Mouse (Mus musculus): Measurements from ENCODE around the gene P4ha1.
"Not testable (repeated sequence)": the region's sequence is repeated elsewhere in the genome, so short reads cannot be mapped to it uniquely, and the experiment has no call there.

P4ha1 gene

DNA sequence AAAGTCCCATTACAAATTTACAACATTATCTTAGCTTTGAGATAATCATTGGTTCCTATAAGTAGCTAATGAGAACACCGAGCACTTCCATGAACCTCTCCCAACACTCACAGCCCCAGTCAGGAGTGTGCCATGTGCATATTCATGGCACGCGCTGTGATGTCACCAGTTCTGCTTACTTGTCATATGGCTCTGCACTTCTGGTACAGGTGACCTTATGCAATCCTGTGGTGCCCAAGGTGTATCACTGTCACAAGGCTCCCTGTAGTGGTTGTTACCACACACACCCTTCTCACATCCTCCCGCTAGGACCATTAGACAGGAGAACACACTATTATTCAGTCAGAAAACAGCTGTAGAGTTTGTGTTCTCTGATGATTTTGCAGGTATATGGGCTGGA lies 43.6 kb downstream of the P4ha1 start:
- DNase-seq (ENCODE audit: inconsistent age in 2 of 2, low spot score in 1 of 2), result no peak

DNA sequence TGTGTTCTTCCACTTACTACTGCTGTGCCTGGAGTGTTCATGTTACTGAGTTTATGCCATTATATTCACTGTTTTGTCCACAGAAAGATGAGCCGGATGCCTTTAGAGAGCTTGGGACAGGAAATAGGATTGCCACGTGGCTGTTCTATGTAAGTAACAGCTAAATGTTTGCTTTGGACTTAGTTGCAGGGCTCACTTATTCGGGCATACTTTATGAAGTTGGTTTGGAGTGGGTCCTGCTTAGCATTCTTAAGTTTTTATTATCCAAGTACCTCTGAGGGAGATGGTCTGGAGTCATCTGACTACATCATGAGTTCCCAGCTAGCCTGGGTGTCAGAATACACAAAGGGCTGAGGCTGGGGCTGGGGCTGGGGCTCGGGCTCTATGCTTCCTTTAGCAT lies 44.1 kb downstream of the P4ha1 start:
- DNase-seq (ENCODE audit: inconsistent age in 2 of 2, low spot score in 1 of 2), result no peak

DNA sequence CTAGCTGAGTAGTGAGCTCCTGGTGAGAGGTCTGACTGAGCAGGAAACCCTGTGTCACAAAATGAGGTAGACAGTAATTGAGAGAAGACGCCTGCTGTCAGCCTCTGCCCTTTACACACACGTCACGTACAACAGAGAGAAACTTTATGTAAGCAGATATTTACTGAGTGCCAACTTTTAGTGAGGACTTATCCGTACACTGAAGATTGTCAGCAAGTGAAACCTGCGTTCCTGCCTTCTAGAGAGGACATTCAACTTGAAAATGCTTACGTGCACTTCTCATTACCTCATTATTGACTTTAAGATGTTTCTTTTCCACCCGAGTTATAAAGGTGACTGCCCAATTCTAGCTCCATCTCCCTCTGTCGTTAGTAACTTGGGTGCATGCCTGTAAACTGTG lies 45.6 kb downstream of the P4ha1 start:
- no peak for DNase-seq (ENCODE audit: inconsistent age in 2 of 2, low spot score in 1 of 2)

DNA sequence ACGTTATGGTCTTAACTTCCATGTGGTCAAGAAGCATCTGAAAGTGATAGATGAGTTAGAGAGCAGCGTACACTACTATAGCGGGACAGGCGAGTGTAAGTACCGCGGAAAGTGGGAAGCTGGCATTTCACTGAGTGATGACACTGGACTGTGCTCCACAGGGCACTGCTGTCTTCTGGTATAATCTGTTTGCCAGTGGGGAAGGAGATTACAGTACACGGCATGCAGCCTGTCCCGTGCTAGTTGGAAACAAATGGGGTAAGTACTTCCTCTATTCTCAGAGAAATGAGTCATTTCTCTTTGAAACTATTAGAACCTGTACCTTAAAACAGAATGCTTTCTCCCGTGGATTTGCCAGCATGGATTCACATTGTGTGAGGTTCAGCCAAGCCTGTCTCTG lies 46.3 kb downstream of the P4ha1 start:
- no peak for DNase-seq (ENCODE audit: inconsistent age in 2 of 2, low spot score in 1 of 2)

DNA sequence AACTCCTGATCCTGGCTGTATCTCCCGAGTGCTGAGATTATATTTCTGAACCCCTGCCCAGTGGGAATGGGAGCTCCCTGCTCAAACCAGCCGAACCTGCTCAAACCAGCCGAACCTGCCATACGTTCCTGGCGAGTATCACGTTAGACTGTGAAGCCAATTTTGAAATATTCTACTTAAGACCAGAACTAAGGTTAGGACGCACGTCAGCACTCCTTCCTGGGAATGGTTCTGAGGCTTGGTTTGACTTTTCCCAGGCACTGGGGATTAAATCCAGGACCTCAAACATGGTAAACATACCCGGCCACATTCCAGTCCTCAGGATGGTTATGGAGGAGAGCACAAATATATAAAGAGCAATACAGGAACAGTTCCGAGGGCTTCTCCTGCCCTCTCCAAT lies 54.8 kb downstream of the P4ha1 start:
- DNase-seq (ENCODE audit: inconsistent age in 2 of 2, low spot score in 1 of 2), result no peak

DNA sequence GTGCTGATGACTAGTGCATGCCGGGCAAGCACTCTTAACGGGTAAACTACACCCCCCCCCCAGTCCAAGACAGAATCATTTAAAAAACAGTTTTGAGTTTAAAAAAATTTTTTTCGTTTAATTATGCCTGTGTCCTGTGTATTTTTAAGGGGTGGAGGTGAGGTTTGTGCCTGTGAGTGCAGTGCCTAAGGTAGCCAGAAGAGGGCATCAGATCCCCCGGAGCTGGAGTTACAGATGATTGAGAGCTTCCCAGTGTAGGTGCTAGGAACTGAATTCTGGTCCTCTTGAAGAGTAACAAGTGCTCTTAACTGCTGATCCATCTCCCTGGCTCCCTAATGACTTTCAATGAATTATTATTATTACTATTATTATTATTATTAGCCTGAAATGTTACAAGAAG lies 55.6 kb downstream of the P4ha1 start:
- no peak for DNase-seq (ENCODE audit: inconsistent age in 2 of 2, low spot score in 1 of 2)

DNA sequence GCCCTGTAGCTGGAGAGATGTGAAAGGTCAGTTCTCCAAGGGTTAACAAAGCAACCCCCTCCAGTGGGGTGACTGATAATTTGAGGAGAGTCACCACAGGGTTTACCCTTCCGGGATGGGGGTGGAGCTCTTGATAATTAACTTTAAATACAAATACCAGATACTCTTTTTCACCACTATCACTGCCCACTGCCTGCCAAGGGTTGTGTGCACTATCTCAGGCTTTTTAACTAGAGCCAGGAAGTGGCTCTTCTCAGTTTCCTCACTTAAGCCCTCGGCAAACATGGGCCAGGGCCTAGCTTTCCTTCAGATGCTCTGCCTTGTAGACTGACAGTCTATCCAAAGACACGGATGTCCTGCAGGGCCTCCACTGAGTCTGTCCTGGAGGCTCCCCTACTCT lies 56.8 kb downstream of the P4ha1 start:
- no peak for DNase-seq (ENCODE audit: inconsistent age in 2 of 2, low spot score in 1 of 2)

DNA sequence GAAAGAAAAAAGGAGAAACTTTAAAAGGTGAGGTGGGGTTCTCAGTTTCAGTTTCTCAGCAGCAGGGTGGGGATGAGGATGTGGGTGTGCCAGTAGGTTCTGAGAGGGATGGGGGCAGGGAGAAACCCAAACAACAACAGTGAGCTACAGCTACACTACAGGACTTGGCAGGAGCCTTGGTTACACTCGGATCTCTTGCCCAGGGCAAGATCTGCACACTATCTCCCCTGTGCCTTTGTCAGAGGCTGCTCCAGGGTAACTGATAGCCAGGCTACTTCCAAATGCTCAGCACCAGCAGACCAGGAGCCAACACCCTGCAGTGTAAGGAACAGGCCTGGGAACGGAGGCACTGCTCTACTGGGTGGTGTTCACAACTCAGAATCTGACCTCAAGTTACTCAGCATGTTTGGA lies 57.3 kb downstream of the P4ha1 start:
- no peak for DNase-seq (ENCODE audit: inconsistent age in 2 of 2, low spot score in 1 of 2)

DNA sequence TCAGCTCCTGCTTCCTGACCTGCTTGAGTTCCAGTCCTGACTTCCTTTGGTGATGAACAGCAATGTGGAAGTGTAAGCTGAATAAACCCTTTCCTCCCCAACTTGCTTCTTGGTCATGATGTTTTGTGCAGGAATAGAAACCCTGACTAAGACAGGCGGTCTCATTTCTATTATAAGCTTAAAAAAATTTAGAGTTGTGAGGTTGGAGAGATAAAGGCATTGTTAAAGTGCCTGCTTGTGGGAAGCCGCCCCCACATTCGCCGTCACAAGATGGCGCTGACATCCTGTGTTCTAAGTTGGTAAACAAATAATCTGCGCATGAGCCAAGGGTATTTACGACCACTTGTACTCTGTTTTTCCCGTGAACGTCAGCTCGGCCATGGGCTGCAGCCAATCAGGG lies 58.5 kb downstream of the P4ha1 start:
- not testable (repeated sequence) for DNase-seq (ENCODE audit: inconsistent age in 2 of 2, low spot score in 1 of 2)

DNA sequence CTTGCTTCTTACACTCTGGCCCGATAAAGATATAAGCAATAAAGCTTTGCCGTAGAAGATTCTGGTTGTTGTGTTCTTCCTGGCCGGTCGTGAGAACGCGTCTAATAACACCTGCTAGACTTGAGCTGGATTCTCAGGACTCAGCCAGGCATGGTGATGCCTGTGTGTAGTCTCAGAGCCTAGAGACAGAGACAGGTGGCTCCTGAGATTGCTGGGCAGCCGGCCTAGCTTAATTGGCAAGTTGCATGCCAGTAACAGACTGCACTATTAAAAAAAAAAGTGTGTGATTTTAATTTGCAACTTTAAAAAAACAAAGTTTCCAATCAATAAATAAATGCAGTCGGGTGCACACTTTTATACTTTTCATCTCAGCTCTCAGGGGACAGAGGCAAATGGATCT lies 63.9 kb downstream of the P4ha1 start:
- DNase-seq (ENCODE audit: inconsistent age in 2 of 2, low spot score in 1 of 2), result no peak

DNA sequence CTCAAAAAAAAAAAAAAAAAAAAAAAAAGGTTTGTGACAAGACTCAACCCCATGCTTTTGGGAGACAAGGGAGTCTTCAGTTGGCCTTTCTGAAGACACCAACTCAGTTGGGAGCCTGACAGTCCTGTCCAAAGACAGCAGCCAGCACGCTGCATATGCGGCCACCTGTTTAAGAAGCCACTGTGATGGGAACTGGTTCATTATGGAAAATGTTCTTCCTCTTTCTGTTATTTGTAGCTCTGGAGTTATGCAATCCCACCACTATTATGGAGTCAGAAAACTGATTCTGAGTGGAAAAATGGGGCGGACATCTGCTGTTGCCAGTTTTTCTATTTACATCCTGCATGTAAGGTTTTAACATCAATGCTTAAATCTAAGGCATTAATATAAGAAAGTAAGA lies 66.6 kb downstream of the P4ha1 start:
- no peak for DNase-seq (ENCODE audit: inconsistent age in 2 of 2, low spot score in 1 of 2)

DNA sequence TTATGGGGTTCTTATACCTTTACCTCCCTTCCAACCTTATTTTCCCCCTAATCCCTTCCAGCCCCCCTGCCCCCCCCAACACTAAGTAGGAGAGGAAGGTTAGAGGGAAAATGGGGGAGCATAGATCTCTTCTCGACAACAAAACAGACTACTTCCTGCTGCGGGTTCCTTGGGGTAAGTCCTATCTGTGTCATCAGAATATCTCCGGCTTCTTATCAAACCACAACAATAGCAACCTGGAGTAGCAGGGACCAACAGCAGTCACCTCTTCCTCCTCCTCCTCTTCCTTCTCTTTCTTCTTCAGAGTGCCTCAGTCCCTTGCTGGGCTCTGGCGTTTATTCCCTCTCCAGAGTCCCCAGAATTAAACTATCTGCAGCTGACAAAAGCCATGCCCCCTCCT lies 68.8 kb downstream of the P4ha1 start:
- DNase-seq (ENCODE audit: inconsistent age in 2 of 2, low spot score in 1 of 2), result no peak

DNA sequence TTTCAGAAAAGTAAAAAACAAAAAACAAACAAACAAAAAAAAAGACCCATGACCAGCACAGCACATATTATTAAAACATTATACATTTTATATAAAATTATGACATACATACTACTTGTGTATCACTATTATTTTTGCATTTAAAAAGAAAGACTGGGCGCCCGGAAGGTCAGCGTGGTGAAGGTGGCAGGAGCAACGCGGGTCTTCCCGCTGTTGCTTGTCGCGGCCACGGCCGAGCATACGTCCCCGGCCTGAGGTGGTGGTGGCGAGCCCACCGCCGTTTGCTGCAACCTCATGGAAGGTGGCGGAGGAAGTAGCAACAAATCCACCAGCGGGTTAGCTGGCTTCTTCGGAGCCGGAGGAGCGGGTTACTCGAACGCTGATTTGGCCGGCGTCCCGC lies 72.4 kb downstream of the P4ha1 start, which contains the start of gene Gm10273:
Gene Gm10273, plus strand, starts transcription at position 172 of the 400 bp plus-strand sequence.
- DNase-seq (ENCODE audit: inconsistent age in 2 of 2, low spot score in 1 of 2), result not testable (repeated sequence)

DNA sequence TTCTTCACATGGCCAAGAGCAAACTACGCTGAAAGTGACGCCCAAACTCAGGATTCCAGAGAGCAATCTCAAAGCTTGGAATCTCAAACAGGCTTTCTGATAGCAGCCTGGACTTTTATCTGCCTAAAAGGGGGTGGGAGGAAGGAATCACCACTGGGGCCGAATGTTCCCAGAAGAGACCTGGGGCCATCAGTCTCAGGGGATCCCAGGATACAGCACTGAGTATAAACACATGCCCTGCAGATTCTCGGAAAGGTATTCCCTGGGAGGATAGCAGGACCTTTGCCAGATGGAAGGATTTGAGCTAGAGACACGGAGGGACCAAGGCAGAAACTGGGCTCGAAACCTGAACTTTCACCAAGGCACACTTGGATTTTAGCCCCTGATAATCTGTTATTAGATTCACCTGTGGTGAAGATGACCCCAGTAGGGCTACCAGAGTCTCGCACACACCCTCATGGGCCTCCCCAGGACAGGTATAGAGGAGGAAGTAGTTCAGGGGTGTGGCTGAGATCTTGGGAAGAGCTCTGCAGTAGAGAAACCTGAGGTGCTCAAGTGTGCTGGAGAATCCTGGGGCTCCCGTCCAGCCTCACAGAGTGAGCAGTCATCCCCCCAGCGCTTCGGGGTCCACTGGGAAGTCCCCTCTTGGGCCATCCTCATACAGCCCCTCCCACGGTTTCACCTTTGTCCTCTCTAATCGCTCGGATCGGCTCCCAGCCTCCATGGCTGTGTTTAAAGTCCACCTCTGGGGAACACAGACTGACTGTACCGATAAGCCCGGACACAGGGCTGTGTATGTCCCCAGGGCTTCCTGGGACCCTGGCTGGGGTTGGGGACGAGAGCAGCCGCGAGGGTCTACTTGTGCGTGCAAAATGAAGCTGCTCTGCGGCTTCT lies 80.0 kb downstream of the P4ha1 start, which contains the start of gene Pla2g12b:
Gene Pla2g12b, plus strand, starts transcription at position 762 of the 894 bp plus-strand sequence.
- DNase-seq (ENCODE audit: inconsistent age in 2 of 2, low spot score in 1 of 2), result no peak

DNA sequence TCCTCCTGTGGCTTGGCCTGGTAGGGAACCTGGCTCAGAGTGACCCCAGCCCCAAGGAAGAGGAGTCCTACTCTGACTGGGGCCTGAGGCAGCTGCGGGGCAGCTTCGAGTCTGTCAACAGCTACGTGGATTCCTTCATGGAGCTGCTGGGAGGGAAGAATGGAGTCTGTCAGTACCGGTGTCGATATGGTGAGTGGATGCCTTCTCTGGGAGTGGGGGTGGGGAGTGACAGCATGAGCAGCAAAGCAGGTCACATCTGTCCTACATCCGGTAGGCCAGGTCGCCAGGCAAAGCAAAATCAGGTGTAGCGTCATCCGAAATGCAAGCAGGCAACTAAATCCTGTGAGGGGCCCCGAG lies 80.7 kb downstream of the P4ha1 start:
- DNase-seq (ENCODE audit: inconsistent age in 2 of 2, low spot score in 1 of 2), result no peak

DNA sequence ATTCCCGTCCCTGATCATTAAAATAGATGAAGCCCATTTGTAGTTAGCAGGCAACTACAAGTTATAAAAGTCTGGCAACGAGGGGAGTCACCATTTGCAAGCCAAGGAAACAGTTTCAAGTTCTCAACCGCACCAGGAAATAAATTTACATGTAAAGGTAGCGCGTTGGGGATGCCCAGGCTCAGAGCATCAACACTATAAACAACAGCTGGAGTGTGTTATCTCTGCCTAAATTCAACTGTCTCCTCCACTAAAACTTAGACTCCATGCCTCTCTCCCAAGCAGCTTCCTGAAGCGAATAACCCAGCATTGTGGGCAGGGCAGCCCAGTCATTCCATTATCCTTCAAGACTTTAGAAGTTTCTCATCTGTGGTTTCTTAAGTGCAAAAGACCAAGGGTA lies 85.4 kb downstream of the P4ha1 start:
- DNase-seq (ENCODE audit: inconsistent age in 2 of 2, low spot score in 1 of 2), result no peak

DNA sequence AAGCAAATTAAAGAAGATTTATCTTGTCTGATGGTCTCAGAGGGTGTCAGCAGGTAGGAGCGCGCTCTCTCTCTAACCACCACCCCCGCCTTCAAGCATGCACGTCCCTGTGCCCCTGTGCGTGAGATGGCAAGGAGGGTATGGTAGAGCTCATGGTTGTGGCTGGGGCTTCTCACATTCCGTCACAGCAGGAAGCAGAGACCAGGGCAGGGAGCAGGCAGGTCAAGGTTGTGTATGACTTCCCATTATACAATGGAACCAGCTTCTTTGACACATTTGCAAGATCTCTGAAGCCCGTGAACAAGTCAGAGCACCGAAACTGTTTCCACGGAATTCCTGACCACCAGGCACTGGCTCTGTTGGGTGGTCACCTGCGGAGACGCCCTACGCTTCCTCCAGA lies 87.2 kb downstream of the P4ha1 start:
- DNase-seq (ENCODE audit: inconsistent age in 2 of 2, low spot score in 1 of 2), result no peak

DNA sequence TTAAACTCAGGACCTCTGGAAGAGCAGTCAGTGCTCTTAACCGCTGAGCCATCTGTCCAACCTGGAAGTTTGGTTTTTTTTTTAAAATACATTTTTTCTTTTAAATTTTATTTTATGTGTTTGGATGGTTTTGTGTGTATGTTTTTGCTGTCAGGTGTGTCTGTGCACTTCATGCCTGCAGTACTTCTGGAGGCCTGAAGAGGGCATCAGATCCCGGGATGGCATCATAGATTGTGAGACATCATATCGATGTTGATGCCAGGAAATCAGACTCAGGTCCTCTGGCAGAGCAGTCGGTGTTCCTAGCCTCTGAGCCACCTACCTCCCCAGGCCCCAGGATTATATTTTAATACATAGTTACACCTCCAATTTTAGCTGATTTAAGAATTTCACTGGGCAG lies 90.6 kb downstream of the P4ha1 start:
- DNase-seq (ENCODE audit: inconsistent age in 2 of 2, low spot score in 1 of 2), result no peak

DNA sequence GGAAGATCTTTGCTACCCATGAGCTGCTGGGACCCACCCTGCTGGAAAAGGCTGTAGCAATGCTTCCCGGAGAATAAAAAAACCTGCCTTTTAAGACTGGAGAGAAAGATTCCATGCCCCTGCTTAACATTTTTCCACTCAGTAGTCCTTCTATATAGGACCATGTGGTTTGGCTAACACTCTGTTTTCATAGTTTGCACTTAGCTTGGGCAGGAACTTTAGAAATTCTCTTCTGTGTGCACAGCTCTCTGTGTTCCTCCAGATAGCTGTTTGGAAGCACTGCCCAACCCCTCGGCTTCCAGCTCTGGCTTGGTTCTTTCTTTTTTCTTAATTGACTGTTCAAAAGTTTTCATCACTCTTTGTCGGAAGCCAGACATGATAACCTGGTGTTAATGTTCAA lies 93.5 kb downstream of the P4ha1 start:
- DNase-seq (ENCODE audit: inconsistent age in 2 of 2, low spot score in 1 of 2), result no peak

DNA sequence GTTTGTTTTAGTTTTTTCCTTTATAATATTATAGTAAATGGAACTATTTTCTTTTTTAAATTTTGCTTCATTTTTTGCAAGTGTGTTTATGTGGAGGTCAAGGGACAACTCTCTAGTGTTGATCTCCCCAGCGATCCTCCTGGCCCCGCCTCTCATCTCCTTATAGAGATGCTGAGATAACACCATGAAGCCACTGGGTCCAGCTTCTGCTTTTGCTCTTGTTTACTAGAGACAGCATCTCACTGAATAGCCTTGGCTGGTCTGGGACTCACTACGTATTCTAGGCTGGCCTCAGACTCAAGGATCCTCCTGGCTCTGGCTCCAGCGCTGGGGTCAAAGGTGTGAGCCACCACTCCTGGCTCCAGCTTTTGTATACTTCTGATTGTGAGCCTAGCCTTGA lies 96.4 kb downstream of the P4ha1 start:
- DNase-seq (ENCODE audit: inconsistent age in 2 of 2, low spot score in 1 of 2), result no peak

Data from adrenal gland, adult (tissue).